Mouse (Mus musculus) CH12.LX (cell line): ENCODE data around the gene Zic5.

Source experiments
- CHD2 ChIP-seq: IDR thresholded peaks from 2 replicates; pipeline ENCODE4 v1.6.1; 2011; ENCODE audit warnings: low read length, improper control_type of control experiment
- CTCF ChIP-seq, 2 experiments: IDR thresholded peaks in 1 of 2; conservative IDR thresholded peaks in 1 of 2; 2 replicates each; pipeline ENCODE4 v1.5.1; 2011 to 2012; ENCODE audit warnings: low read depth in 2 of 2, low read length in 2 of 2, improper control_type of control experiment in 1 of 2, inconsistent platforms in 1 of 2, mild to moderate bottlenecking in 1 of 2, moderate library complexity in 1 of 2
- E2F4 ChIP-seq: IDR thresholded peaks from 2 replicates; pipeline ENCODE4 v1.6.1; 2011; ENCODE audit warnings: low read depth, low read length, improper control_type of control experiment; ENCODE audit not compliant: insufficient replicate concordance
- PAX5 ChIP-seq: IDR thresholded peaks from 2 replicates; pipeline ENCODE4 v1.6.1; 2012; ENCODE audit warnings: low read length, inconsistent platforms, mixed read lengths
- RCOR1 ChIP-seq: conservative IDR thresholded peaks from 2 replicates; pipeline ENCODE4 v1.6.1; 2012; ENCODE audit warnings: low read depth, mild to moderate bottlenecking, inconsistent platforms, low read length, improper control_type of control experiment

GRCm38 (mm10) chr14:122484844-122485551 lies 19.5 kb upstream of the Zic5 start:
- TF ChIP-seq CTCF (conservative IDR thresholded peaks at IDR 0.05 in 1 of 2, IDR thresholded peaks at IDR 0.05 in 1 of 2; ENCODE audit: low read depth in 2 of 2, low read length in 2 of 2) = no peak
- no peak for TF ChIP-seq PAX5
- TF ChIP-seq E2F4 = no peak
- no peak for TF ChIP-seq RCOR1
- no peak for TF ChIP-seq CHD2
